Mouse (Mus musculus) G1E (cell line): ENCODE data around the gene H2-D1. TPM values are rescaled to one million over a fixed set of nuclear protein-coding genes. Genes with fewer than 3 reads are reported as not detected.
A peak's percentile ranks its signal among the peaks of the same experiment; 100 is the strongest.

ENCODE experiments used
- ATAC-seq: 2 replicates; pipeline ENCODE4 v1.8.0; 2016; ENCODE audit warnings: mild to moderate bottlenecking; ENCODE audit not compliant: insufficient number of reproducible peaks, poor library complexity, low FRiP score, severe bottlenecking; ENCODE audit errors: extremely low read depth
- DNase-seq: peaks from one replicate; pipeline ENCODE4 v3.0.0; 2012; ENCODE audit warnings: low spot score
- H3K27me3 ChIP-seq: 2 replicates; pipeline ENCODE4 v1.6.1; 2012; ENCODE audit warnings: mild to moderate bottlenecking, low read length, inconsistent platforms; ENCODE audit not compliant: insufficient read depth
- H3K36me3 ChIP-seq: replicated peaks from 2 replicates; pipeline ENCODE3; 2012; ENCODE audit warnings: mild to moderate bottlenecking, inconsistent platforms
- H3K4me1 ChIP-seq: 2 replicates; pipeline ENCODE4 v1.6.1; 2012; ENCODE audit warnings: low read depth, low read length, inconsistent platforms, mixed read lengths; ENCODE audit not compliant: insufficient read depth
- H3K4me3 ChIP-seq: 2 replicates; pipeline ENCODE4 v1.5.1; 2012; ENCODE audit warnings: low read depth, mild to moderate bottlenecking, inconsistent platforms, low read length, moderate library complexity, mixed read lengths
- H3K9me3 ChIP-seq: replicated peaks from 2 replicates; pipeline ENCODE4 v1.6.1; 2012; ENCODE audit warnings: inconsistent platforms
- CTCF ChIP-seq: IDR thresholded peaks from 2 replicates; pipeline ENCODE4 v1.5.1; 2012; ENCODE audit warnings: low read depth, low read length, inconsistent platforms, mixed read lengths
- GATA1 ChIP-seq: IDR thresholded peaks from 2 replicates; pipeline ENCODE4 v1.6.1; 2012; ENCODE audit warnings: borderline replicate concordance, low read length, inconsistent platforms, mixed read lengths
- GATA2 ChIP-seq: IDR thresholded peaks from 2 replicates; pipeline ENCODE4 v1.6.1; 2012; ENCODE audit warnings: low read depth, low read length, inconsistent platforms, borderline replicate concordance
- POLR2AphosphoS5 ChIP-seq: IDR thresholded peaks from 2 replicates; pipeline ENCODE4 v1.6.1; 2012; ENCODE audit warnings: low read depth, low read length, inconsistent platforms; ENCODE audit not compliant: insufficient replicate concordance
- TAL1 ChIP-seq: conservative IDR thresholded peaks from 2 replicates; pipeline ENCODE4 v1.6.1; 2012; ENCODE audit warnings: low read depth, low read length, inconsistent platforms, mixed read lengths
- polyA plus RNA-seq: library from polyadenylated mRNA; stranded (reverse); fragments of >175 nt; gene quantifications from 2 replicates; pipeline ENCODE4 v1.2.3, GENCODE M21; 2012
- total RNA-seq, 2 experiments: library from RNA; stranded (forward) in 1 of 2; stranded (reverse) in 1 of 2; fragments of 200-1000 nt in 1 of 2; fragments of >200 nt in 1 of 2; fragmentation: Nextera tagmentation in 1 of 2; gene quantifications; 2 replicates each; pipeline ENCODE4 v1.2.3; 2014 to 2017

H2-D1 gene
- total and polyA plus RNA-seq, 3 experiments, result 53.6 to 109 (median 88.5) TPM

DNA sequence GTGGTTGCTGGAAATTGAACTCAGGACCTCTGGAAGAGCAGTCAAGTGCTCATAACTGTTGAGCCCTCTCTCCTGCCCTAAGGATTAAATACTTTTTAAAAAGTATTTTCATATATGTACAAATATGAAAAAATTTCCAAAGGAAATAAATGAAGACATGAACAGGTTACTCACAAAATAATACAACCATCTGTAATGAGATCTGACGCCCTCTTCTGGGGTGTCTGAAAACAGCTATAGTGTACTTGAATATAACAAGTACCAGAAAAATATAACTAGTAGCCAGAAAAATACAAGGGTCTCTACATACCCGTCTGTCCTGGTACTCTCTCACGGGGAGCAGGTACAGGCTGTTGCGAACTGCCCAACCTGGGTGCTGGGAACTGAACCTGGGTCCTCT is 37.9 kb upstream of the H2-D1 start:
- Histone ChIP-seq H3K27me3 (no peaks in the 10 kb centered on the region), H3K4me3 (no peak overlapping the region), H3K4me1 (peaks cover 35% of the 10 kb centered on the region), H3K9me3 (no peaks in the 10 kb centered on the region), H3K36me3 (peaks cover 94% of the 10 kb centered on the region)
- TF ChIP-seq GATA1 (no peak), TAL1 (no peak), POLR2AphosphoS5 (no peak)
- ATAC-seq (no peak), DNase-seq (no peak)

GRCm38 (mm10) chr17:35225456-35225855 is 37.1 kb upstream of the H2-D1 start:
- TF ChIP-seq TAL1, result no peak
- no peak for TF ChIP-seq POLR2AphosphoS5
- TF ChIP-seq CTCF, result no peak
- no peak for TF ChIP-seq GATA1
- no peak for TF ChIP-seq GATA2

GRCm38 (mm10) chr17:35226561-35227046 is 35.9 kb upstream of the H2-D1 start:
- peaks cover 95% of the 10 kb centered on the region for H3K36me3 ChIP-seq

More at GRCm38 (mm10) chr17:35225456-35225855, 37.1 kb upstream of the H2-D1 start:
- H3K36me3 ChIP-seq, result peaks cover 93% of the 10 kb centered on the region
- no peaks in the 10 kb centered on the region for H3K27me3 ChIP-seq
- ATAC-seq (no peak), DNase-seq (no peak)
- H3K4me3 ChIP-seq, result no peak overlapping the region
- no peaks in the 10 kb centered on the region for H3K9me3 ChIP-seq
- peaks cover 27% of the 10 kb centered on the region for H3K4me1 ChIP-seq

GRCm38 (mm10) chr17:35231022-35231421 is 31.5 kb upstream of the H2-D1 start:
- Histone ChIP-seq H3K4me3 (no peak overlapping the region), H3K27me3 (no peaks in the 10 kb centered on the region), H3K9me3 (no peaks in the 10 kb centered on the region), H3K4me1 (peaks cover 49% of the 10 kb centered on the region), H3K36me3 (peaks cover 84% of the 10 kb centered on the region)
- no peak for DNase-seq
- TF ChIP-seq GATA1 (no peak), POLR2AphosphoS5 (no peak)
- ATAC-seq, result no peak

More at GRCm38 (mm10) chr17:35226561-35227046, 35.9 kb upstream of the H2-D1 start:
- DNase-seq, result no peak
- Histone ChIP-seq H3K27me3 (no peaks in the 10 kb centered on the region), H3K4me1 (peaks cover 28% of the 10 kb centered on the region), H3K9me3 (no peaks in the 10 kb centered on the region), H3K4me3 (no peak overlapping the region)
- TF ChIP-seq TAL1 (no peak), GATA1 (no peak), GATA2 (no peak), POLR2AphosphoS5 (no peak), CTCF (no peak)
- ATAC-seq, result no peak

DNA sequence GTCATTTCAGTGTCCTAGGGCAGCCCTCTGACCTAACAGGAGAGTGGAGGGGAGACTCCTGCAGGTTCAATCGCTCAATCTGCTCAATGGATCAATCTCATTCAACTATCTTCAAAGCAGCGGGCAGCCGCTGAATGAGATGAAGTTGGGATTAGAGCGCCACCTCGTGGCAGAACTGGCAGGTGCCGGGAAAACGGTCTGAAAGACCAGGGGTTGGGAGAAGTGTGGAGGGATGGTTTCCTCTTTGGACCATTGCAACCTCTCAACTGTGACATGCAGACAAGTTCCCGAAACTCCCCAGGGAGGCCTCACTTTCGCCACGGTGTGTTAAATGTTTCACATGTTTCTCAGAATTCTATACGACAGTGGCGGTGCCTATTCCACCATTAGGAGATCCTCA is 30.5 kb upstream of the H2-D1 start:
- H3K4me1 ChIP-seq, result peaks cover 58% of the 10 kb centered on the region
- peak overlapping the region; percentile 31; the same call in 1 of the 2 replicates for H3K4me3 ChIP-seq
- H3K27me3 ChIP-seq, result no peaks in the 10 kb centered on the region
- TF ChIP-seq POLR2AphosphoS5, result no peak
- TF ChIP-seq CTCF, result peak; percentile 92
- peak; percentile 65 for DNase-seq
- H3K36me3 ChIP-seq, result peaks cover 76% of the 10 kb centered on the region
- no peak for ATAC-seq
- H3K9me3 ChIP-seq, result no peaks in the 10 kb centered on the region

DNA sequence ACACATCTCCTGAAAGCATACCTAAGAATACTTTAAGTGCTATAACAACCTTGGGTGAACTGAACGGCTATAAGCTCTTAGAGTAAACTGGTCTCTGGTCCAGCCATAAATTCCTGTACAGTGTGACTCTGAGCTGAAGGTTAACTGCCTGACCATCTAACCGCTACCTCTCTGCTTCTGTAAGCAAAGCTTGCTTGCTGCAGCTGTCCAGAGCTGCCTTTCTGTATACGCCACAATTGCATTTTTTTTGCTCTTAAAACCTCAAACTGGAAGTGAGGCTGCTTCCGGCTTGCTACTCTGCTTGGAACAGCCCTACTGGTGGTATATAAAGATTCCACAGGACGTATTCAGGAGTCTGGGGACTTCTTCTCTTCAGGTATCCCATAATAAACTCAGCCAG is 29.9 kb upstream of the H2-D1 start:
- Histone ChIP-seq H3K4me1 (peaks cover 60% of the 10 kb centered on the region), H3K36me3 (peaks cover 76% of the 10 kb centered on the region), H3K4me3 (peak overlapping the region; percentile 31; the same call in 1 of the 2 replicates)

More for the DNA sequence above, 29.9 kb upstream of the H2-D1 start:
- DNase-seq, result no peak
- no peak for ATAC-seq
- no peak for TF ChIP-seq TAL1
- TF ChIP-seq CTCF, result no peak
- TF ChIP-seq GATA2, result no peak
- TF ChIP-seq GATA1, result no peak
- no peak for TF ChIP-seq POLR2AphosphoS5
- Histone ChIP-seq H3K27me3 (no peaks in the 10 kb centered on the region), H3K9me3 (no peaks in the 10 kb centered on the region)
